Mouse (Mus musculus): Measurements from ENCODE around the gene Cpz. TPM values are rescaled to one million over a fixed set of nuclear protein-coding genes. Genes with fewer than 3 reads are reported as not detected.

Gene Cpz
- polyA plus RNA-seq, 1 experiment from 2014 or later = 1.7 TPM

- H3K36me3 ChIP-seq (ENCODE audit: control insufficient read depth, insufficient read depth) = no peaks in the 10 kb centered on the region
- H3K9me3 ChIP-seq (replicated peaks; ENCODE audit: control insufficient read depth, low read length) = no peaks in the 10 kb centered on the region
- H3K4me3 ChIP-seq (ENCODE audit: low read depth, low read length) = no peak overlapping the region
- H3K27me3 ChIP-seq (ENCODE audit: control insufficient read depth, insufficient read depth, low read depth, low read length) = no peaks in the 10 kb centered on the region
- no peak overlapping the region for H3K9ac ChIP-seq (ENCODE audit: low read depth, low read length)
- no peak overlapping the region for H3K4me2 ChIP-seq (ENCODE audit: low read depth, low read length)
- no peak overlapping the region for H3K27ac ChIP-seq (ENCODE audit: low read length)
- ATAC-seq (ENCODE audit: low read depth) = no peak
- WGBS (ENCODE audit: insufficient replicate concordance) = 65% methylated on average over 3 of the region's 3 CpGs
- no peaks in the 10 kb centered on the region for H3K4me1 ChIP-seq (ENCODE audit: control insufficient read depth, low read depth, low read length)
Observed at GRCm38 (mm10) chr5:35538022-35538421, 12.5 kb upstream of the Cpz start.

DNA sequence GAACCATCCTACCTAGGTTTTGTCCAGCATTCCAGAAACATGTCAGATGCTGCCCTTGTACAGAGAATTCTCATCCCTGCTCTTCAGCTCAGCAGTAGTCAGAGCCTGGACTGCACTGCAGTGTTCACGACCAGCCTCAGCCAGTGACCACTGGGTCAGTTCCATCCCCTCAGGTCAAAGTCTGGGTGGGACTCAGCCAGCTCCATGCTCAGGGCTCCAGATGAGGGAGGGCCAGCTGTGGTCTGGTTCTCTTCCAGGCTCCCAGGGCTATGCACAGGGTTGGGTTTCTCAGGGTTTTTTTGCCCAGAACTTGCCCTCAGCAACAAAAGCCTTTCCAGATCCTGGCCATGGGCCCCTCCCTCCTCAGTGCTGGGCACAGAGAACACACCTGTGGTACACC, 12.0 kb upstream of the Cpz start:
- Histone ChIP-seq H3K9me3 (replicated peaks; ENCODE audit: control insufficient read depth, low read length) (no peaks in the 10 kb centered on the region), H3K4me2 (ENCODE audit: low read depth, low read length) (no peak overlapping the region), H3K9ac (ENCODE audit: low read depth, low read length) (no peak overlapping the region), H3K27me3 (ENCODE audit: control insufficient read depth, insufficient read depth, low read depth, low read length) (no peaks in the 10 kb centered on the region), H3K4me3 (ENCODE audit: low read depth, low read length) (no peak overlapping the region), H3K27ac (ENCODE audit: low read length) (no peak overlapping the region), H3K4me1 (ENCODE audit: control insufficient read depth, low read depth, low read length) (no peaks in the 10 kb centered on the region), H3K36me3 (ENCODE audit: control insufficient read depth, insufficient read depth) (no peaks in the 10 kb centered on the region)
- no peak for ATAC-seq (ENCODE audit: low read depth)
- 28% methylated on average over 1 of the region's 1 CpGs for WGBS (ENCODE audit: insufficient replicate concordance)

GRCm38 (mm10) chr5:35536271-35536670, 10.8 kb upstream of the Cpz start:
- 47% methylated on average over 3 of the region's 3 CpGs for WGBS (ENCODE audit: insufficient replicate concordance)
- H3K9me3 ChIP-seq (replicated peaks; ENCODE audit: control insufficient read depth, low read length) = no peaks in the 10 kb centered on the region

DNA sequence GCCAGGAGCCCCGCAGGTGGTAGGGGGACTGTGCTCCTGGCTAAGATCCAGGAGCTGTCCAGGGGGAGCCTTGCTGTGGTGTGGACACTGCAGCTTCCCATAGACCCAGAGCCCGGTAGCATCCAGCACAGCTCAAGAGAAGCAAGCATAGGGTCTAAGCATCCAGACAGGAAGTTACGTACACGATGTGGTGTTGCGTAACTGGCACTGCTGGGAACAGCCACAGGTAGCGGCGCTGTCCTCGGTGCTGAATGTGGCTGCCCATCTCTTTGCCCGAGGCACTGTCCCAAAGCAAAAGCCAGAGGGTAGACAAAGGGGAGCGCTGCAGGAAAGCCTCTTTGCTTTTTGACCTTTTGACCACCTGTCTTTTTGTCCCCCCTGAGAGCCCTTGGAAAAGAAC, 6.1 kb upstream of the Cpz start:
- H3K36me3 ChIP-seq (ENCODE audit: control insufficient read depth, insufficient read depth) = no peaks in the 10 kb centered on the region
- H3K27ac ChIP-seq (ENCODE audit: low read length) = no peak overlapping the region
- no peaks in the 10 kb centered on the region for H3K9me3 ChIP-seq (replicated peaks; ENCODE audit: control insufficient read depth, low read length)
- 0 out of 2 replicates have a peak, but pooled peaks cover under 1% of the 10 kb centered on the region for H3K27me3 ChIP-seq (ENCODE audit: control insufficient read depth, insufficient read depth, low read depth, low read length)
- no peak overlapping the region for H3K4me2 ChIP-seq (ENCODE audit: low read depth, low read length)
- 14% methylated on average over 10 of the region's 10 CpGs for WGBS (ENCODE audit: insufficient replicate concordance)
- H3K4me3 ChIP-seq (ENCODE audit: low read depth, low read length) = no peak overlapping the region
- no peak for ATAC-seq (ENCODE audit: low read depth)
- H3K9ac ChIP-seq (ENCODE audit: low read depth, low read length) = no peak overlapping the region
- H3K4me1 ChIP-seq (ENCODE audit: control insufficient read depth, low read depth, low read length) = no peaks in the 10 kb centered on the region

More at GRCm38 (mm10) chr5:35536271-35536670, 10.8 kb upstream of the Cpz start:
- ATAC-seq (ENCODE audit: low read depth) = no peak
- Histone ChIP-seq H3K27me3 (ENCODE audit: control insufficient read depth, insufficient read depth, low read depth, low read length) (no peaks in the 10 kb centered on the region), H3K36me3 (ENCODE audit: control insufficient read depth, insufficient read depth) (no peaks in the 10 kb centered on the region), H3K4me3 (ENCODE audit: low read depth, low read length) (no peak overlapping the region), H3K9ac (ENCODE audit: low read depth, low read length) (no peak overlapping the region), H3K4me1 (ENCODE audit: control insufficient read depth, low read depth, low read length) (no peaks in the 10 kb centered on the region), H3K27ac (ENCODE audit: low read length) (no peak overlapping the region), H3K4me2 (ENCODE audit: low read depth, low read length) (no peak overlapping the region)

GRCm38 (mm10) chr5:35530442-35530841, 4.9 kb upstream of the Cpz start:
- Histone ChIP-seq H3K27me3 (ENCODE audit: control insufficient read depth, insufficient read depth, low read depth, low read length) (peaks cover 12% of the 10 kb centered on the region), H3K4me2 (ENCODE audit: low read depth, low read length) (no peak overlapping the region), H3K27ac (ENCODE audit: low read length) (no peak overlapping the region), H3K36me3 (ENCODE audit: control insufficient read depth, insufficient read depth) (no peaks in the 10 kb centered on the region), H3K9ac (ENCODE audit: low read depth, low read length) (no peak overlapping the region), H3K4me1 (ENCODE audit: control insufficient read depth, low read depth, low read length) (no peaks in the 10 kb centered on the region), H3K4me3 (ENCODE audit: low read depth, low read length) (no peak overlapping the region), H3K9me3 (replicated peaks; ENCODE audit: control insufficient read depth, low read length) (no peaks in the 10 kb centered on the region)
- WGBS (ENCODE audit: insufficient replicate concordance) = 13% methylated on average over 4 of the region's 4 CpGs
- no peak for ATAC-seq (ENCODE audit: low read depth)

DNA sequence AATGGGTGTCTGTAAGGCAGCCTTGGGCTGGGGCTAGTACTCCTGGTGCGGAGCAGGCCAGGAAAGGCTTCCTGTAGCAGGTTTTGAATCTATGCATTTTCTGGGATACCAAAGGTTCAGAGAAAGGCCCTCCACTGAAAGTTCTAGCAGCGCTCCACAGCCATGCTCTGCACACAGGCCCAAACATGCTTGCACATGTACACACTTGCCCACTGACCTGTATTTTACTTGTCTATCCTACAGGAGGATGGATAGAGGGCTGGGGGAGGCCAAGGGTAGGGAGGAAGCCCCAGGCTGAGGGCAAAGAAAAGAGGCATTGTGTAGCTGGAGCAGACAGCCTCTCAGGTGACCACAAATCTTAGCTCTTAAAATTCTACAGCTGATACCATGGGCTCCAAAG, 1.1 kb downstream of the Cpz start:
- peaks cover 22% of the 10 kb centered on the region for H3K27me3 ChIP-seq (ENCODE audit: control insufficient read depth, insufficient read depth, low read depth, low read length)
- WGBS (ENCODE audit: insufficient replicate concordance) = 41% methylated on average over 2 of the region's 2 CpGs
- H3K27ac ChIP-seq (ENCODE audit: low read length) = no peak overlapping the region
- no peak overlapping the region for H3K4me2 ChIP-seq (ENCODE audit: low read depth, low read length)
- H3K36me3 ChIP-seq (ENCODE audit: control insufficient read depth, insufficient read depth) = no peaks in the 10 kb centered on the region
- H3K9me3 ChIP-seq (replicated peaks; ENCODE audit: control insufficient read depth, low read length) = no peaks in the 10 kb centered on the region
- no peak overlapping the region for H3K9ac ChIP-seq (ENCODE audit: low read depth, low read length)
- H3K4me3 ChIP-seq (ENCODE audit: low read depth, low read length) = no peak overlapping the region
- no peak for ATAC-seq (ENCODE audit: low read depth)
- H3K4me1 ChIP-seq (ENCODE audit: control insufficient read depth, low read depth, low read length) = no peaks in the 10 kb centered on the region

- Histone ChIP-seq H3K27ac (ENCODE audit: low read length) (no peak overlapping the region), H3K4me1 (ENCODE audit: control insufficient read depth, low read depth, low read length) (no peaks in the 10 kb centered on the region), H3K4me2 (ENCODE audit: low read depth, low read length) (no peak overlapping the region), H3K9ac (ENCODE audit: low read depth, low read length) (no peak overlapping the region), H3K27me3 (ENCODE audit: control insufficient read depth, insufficient read depth, low read depth, low read length) (peaks cover 22% of the 10 kb centered on the region), H3K36me3 (ENCODE audit: control insufficient read depth, insufficient read depth) (no peaks in the 10 kb centered on the region), H3K9me3 (replicated peaks; ENCODE audit: control insufficient read depth, low read length) (no peaks in the 10 kb centered on the region), H3K4me3 (ENCODE audit: low read depth, low read length) (no peak overlapping the region)
- ATAC-seq (ENCODE audit: low read depth) = no peak
- 3% methylated on average over 5 of the region's 5 CpGs for WGBS (ENCODE audit: insufficient replicate concordance)
Observed at GRCm38 (mm10) chr5:35523735-35524134, 1.8 kb downstream of the Cpz start.

DNA sequence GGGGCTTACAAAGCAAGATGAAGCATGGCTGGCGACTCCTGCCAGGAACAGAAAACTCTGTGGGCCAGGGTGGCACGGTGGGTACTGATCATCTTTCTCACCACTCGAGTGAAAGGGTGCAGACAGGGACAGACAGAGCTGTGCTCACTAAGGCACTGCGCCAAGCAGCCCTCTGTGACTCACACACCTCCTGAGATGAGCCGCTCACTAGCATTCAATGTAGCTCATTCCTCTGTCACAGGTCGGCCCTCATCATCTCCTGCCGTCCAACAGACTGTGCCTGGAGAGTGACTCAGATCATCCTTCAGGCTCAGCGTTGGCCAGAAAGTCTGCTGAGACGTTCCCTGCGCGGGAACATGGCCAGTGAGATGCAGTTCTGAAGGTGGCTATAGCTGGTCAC, 8.7 kb downstream of the Cpz start:
- Histone ChIP-seq H3K9me3 (replicated peaks; ENCODE audit: control insufficient read depth, low read length) (no peaks in the 10 kb centered on the region), H3K4me2 (ENCODE audit: low read depth, low read length) (no peak overlapping the region), H3K4me1 (ENCODE audit: control insufficient read depth, low read depth, low read length) (no peaks in the 10 kb centered on the region), H3K4me3 (ENCODE audit: low read depth, low read length) (no peak overlapping the region), H3K9ac (ENCODE audit: low read depth, low read length) (no peak overlapping the region), H3K27me3 (ENCODE audit: control insufficient read depth, insufficient read depth, low read depth, low read length) (no peaks in the 10 kb centered on the region), H3K27ac (ENCODE audit: low read length) (no peak overlapping the region), H3K36me3 (ENCODE audit: control insufficient read depth, insufficient read depth) (no peaks in the 10 kb centered on the region)
- no peak for ATAC-seq (ENCODE audit: low read depth)
- WGBS (ENCODE audit: insufficient replicate concordance) = 60% methylated on average over 11 of the region's 11 CpGs

GRCm38 (mm10) chr5:35510589-35510988, 14.9 kb downstream of the Cpz start:
- no peak overlapping the region for H3K4me3 ChIP-seq (ENCODE audit: low read depth, low read length)
- WGBS (ENCODE audit: insufficient replicate concordance) = 17% methylated on average over 5 of the region's 5 CpGs
- no peak overlapping the region for H3K27ac ChIP-seq (ENCODE audit: low read length)
- H3K36me3 ChIP-seq (ENCODE audit: control insufficient read depth, insufficient read depth) = no peaks in the 10 kb centered on the region
- H3K9me3 ChIP-seq (replicated peaks; ENCODE audit: control insufficient read depth, low read length) = no peaks in the 10 kb centered on the region
- H3K27me3 ChIP-seq (ENCODE audit: control insufficient read depth, insufficient read depth, low read depth, low read length) = no peaks in the 10 kb centered on the region
- no peak overlapping the region for H3K9ac ChIP-seq (ENCODE audit: low read depth, low read length)
- H3K4me1 ChIP-seq (ENCODE audit: control insufficient read depth, low read depth, low read length) = no peaks in the 10 kb centered on the region
- no peak overlapping the region for H3K4me2 ChIP-seq (ENCODE audit: low read depth, low read length)
- ATAC-seq (ENCODE audit: low read depth) = no peak

GRCm38 (mm10) chr5:35505016-35505415, 20.5 kb downstream of the Cpz start:
- Histone ChIP-seq H3K27ac (ENCODE audit: low read length) (no peak overlapping the region), H3K4me1 (ENCODE audit: control insufficient read depth, low read depth, low read length) (no peaks in the 10 kb centered on the region)

More at GRCm38 (mm10) chr5:35505016-35505415, 20.5 kb downstream of the Cpz start:
- ATAC-seq (ENCODE audit: low read depth) = no peak
- Histone ChIP-seq H3K27me3 (ENCODE audit: control insufficient read depth, insufficient read depth, low read depth, low read length) (no peaks in the 10 kb centered on the region), H3K9me3 (replicated peaks; ENCODE audit: control insufficient read depth, low read length) (no peaks in the 10 kb centered on the region), H3K36me3 (ENCODE audit: control insufficient read depth, insufficient read depth) (no peaks in the 10 kb centered on the region), H3K4me3 (ENCODE audit: low read depth, low read length) (no peak overlapping the region), H3K4me2 (ENCODE audit: low read depth, low read length) (no peak overlapping the region), H3K9ac (ENCODE audit: low read depth, low read length) (no peak overlapping the region)
- 42% methylated on average over 7 of the region's 7 CpGs for WGBS (ENCODE audit: insufficient replicate concordance)

All from liver, embryonic 16.5 days (tissue).